Mouse (Mus musculus) CH12.LX (cell line): Measurements from ENCODE around the gene Dlgap1. TPM values are rescaled to one million over a fixed set of nuclear protein-coding genes. Genes with fewer than 3 reads are reported as not detected.
"Not testable (repeated sequence)": the region's sequence is repeated elsewhere in the genome, so short reads cannot be mapped to it uniquely, and the experiment has no call there.

Source experiments
- DNase-seq: peaks from one replicate; pipeline ENCODE4 v3.0.0-alpha.2; 2013; ENCODE audit errors: extremely low read depth
- H3K27ac ChIP-seq: 2 replicates; pipeline ENCODE4 v1.5.1; 2012; ENCODE audit warnings: low read depth, mild to moderate bottlenecking, control low read depth, moderate library complexity; ENCODE audit not compliant: insufficient read depth
- H3K27me3 ChIP-seq: replicated peaks from 2 replicates; pipeline ENCODE3; 2012; ENCODE audit warnings: inconsistent platforms
- H3K36me3 ChIP-seq, 2 experiments: replicated peaks in 1 of 2; 2 replicates each; pipeline versions ENCODE3 to v1.6.1; 2012; ENCODE audit warnings: inconsistent platforms in 1 of 2, low read length in 1 of 2, mild to moderate bottlenecking in 1 of 2, mixed read lengths in 1 of 2, moderate library complexity in 1 of 2; ENCODE audit not compliant: control insufficient read depth in 1 of 2, insufficient read depth in 1 of 2
- H3K4me1 ChIP-seq, 2 experiments: 2 replicates each; pipeline ENCODE4 v1.6.1; 2012; ENCODE audit warnings: inconsistent platforms in 1 of 2, moderate library complexity in 1 of 2; ENCODE audit not compliant: insufficient read depth in 2 of 2, control insufficient read depth in 1 of 2
- H3K4me2 ChIP-seq: 2 replicates; pipeline ENCODE4 v1.6.1; 2012; ENCODE audit warnings: low read depth, mild to moderate bottlenecking, control low read depth; ENCODE audit not compliant: poor library complexity, insufficient read depth, severe bottlenecking
- H3K4me3 ChIP-seq, 3 experiments: fragments of 150-350 bp in 1 of 3; sonication (generic) in 1 of 3; replicated peaks in 1 of 3; 2 replicates each; pipeline versions ENCODE3 to v1.5.1; 2011 to 2012; ENCODE audit warnings: low read depth in 2 of 3, low read length in 2 of 3, mild to moderate bottlenecking in 2 of 3, moderate library complexity in 2 of 3, control low read depth in 1 of 3, improper control_type of control experiment in 1 of 3, inconsistent platforms in 1 of 3, mixed read lengths in 1 of 3; ENCODE audit not compliant: poor library complexity in 1 of 3
- H3K79me2 ChIP-seq: replicated peaks from 2 replicates; pipeline ENCODE4 v1.6.1; 2012; ENCODE audit warnings: mild to moderate bottlenecking, moderate library complexity; ENCODE audit not compliant: control insufficient read depth, poor library complexity, insufficient read depth, severe bottlenecking; ENCODE audit errors: extremely low read depth
- H3K9ac ChIP-seq: 2 replicates; pipeline ENCODE4 v1.6.1; 2012; ENCODE audit warnings: low read depth, mild to moderate bottlenecking, control low read depth, moderate library complexity; ENCODE audit not compliant: insufficient read depth
- H3K9me3 ChIP-seq: replicated peaks from 2 replicates; pipeline ENCODE3; 2012; ENCODE audit warnings: low read length, inconsistent platforms, mixed read lengths
- CHD2 ChIP-seq: IDR thresholded peaks from 2 replicates; pipeline ENCODE4 v1.6.1; 2011; ENCODE audit warnings: low read length, improper control_type of control experiment
- EP300 ChIP-seq: IDR thresholded peaks from 2 replicates; pipeline ENCODE4 v1.6.1; 2011; ENCODE audit warnings: low read length, improper control_type of control experiment
- JUN ChIP-seq: IDR thresholded peaks from 2 replicates; pipeline ENCODE4 v1.6.1; 2011; ENCODE audit warnings: low read depth, mild to moderate bottlenecking, low read length, improper control_type of control experiment, moderate library complexity; ENCODE audit not compliant: insufficient read depth
- JUND ChIP-seq: conservative IDR thresholded peaks from 2 replicates; pipeline ENCODE4 v1.6.1; 2011; ENCODE audit warnings: low read depth, low read length, improper control_type of control experiment
- MAFK ChIP-seq: IDR thresholded peaks from 2 replicates; pipeline ENCODE4 v1.6.1; 2011; ENCODE audit warnings: low read length, improper control_type of control experiment; ENCODE audit not compliant: insufficient replicate concordance
- NELFE ChIP-seq: IDR thresholded peaks from 2 replicates; pipeline ENCODE4 v1.6.1; 2011; ENCODE audit warnings: low read depth, low read length, improper control_type of control experiment
- NRF1 ChIP-seq: IDR thresholded peaks from 2 replicates; pipeline ENCODE4 v1.6.1; 2014; ENCODE audit warnings: low read depth, mild to moderate bottlenecking, inconsistent platforms, low read length, improper control_type of control experiment, moderate library complexity
- POLR2A ChIP-seq: IDR thresholded peaks from 2 replicates; pipeline ENCODE4 v1.6.1; 2011; ENCODE audit warnings: low read depth, mild to moderate bottlenecking, improper control_type of control experiment, low read length
- SMC3 ChIP-seq: IDR thresholded peaks from 2 replicates; pipeline ENCODE4 v1.6.1; 2011; ENCODE audit warnings: low read depth, low read length, improper control_type of control experiment
- ZMIZ1 ChIP-seq: IDR thresholded peaks from 2 replicates; pipeline ENCODE4 v1.6.1; 2012; ENCODE audit warnings: low read depth, mild to moderate bottlenecking, inconsistent platforms, low read length, improper control_type of control experiment
- dilution Hi-C: fragments of 300-500 bp; cut with MboI; formaldehyde crosslinking; loops from 2 replicates; pipeline ENCODE4 v1.14.3; 2020; ENCODE audit warnings: low sequenced_read_pairs; ENCODE audit not compliant: extremely low pct_unique_long_range_greater_than_20kb, extremely low pct_ligation_motif_present
- in situ Hi-C: fragments of 300-500 bp; cut with MboI; formaldehyde crosslinking; loops from 3 replicates; pipeline ENCODE4 v1.14.3; 2019; ENCODE audit warnings: low sequenced_read_pairs, low pct_ligation_motif_present, low pct_unique_long_range_greater_than_20kb, mixed read lengths
- polyA plus RNA-seq: library from polyadenylated mRNA; unstranded; fragments of >175 nt; gene quantifications from 2 replicates; pipeline ENCODE4 v1.2.1, GENCODE M21; 2012; ENCODE audit warnings: low read depth; ENCODE audit not compliant: insufficient read length
- total RNA-seq, 2 experiments: library from RNA; depleted of rRNA; stranded (reverse); fragments of 300-350 nt in 1 of 2; fragments of >200 nt in 1 of 2; gene quantifications; 2 replicates each; pipeline ENCODE4 v1.2.3; 2012 to 2014

The Dlgap1 gene
- total and polyA plus RNA-seq, 3 experiments: 0.51 to 2.7 (median 1.2) TPM

GRCm38 (mm10) chr17:70837474-70837873, 868.6 kb downstream of the Dlgap1 start:
- H3K4me1 ChIP-seq, H3K79me2 ChIP-seq, H3K27me3 ChIP-seq, H3K27ac ChIP-seq, H3K4me2 ChIP-seq, dilution Hi-C loops, H3K9ac ChIP-seq, H3K4me3 ChIP-seq, DNase-seq, H3K9me3 ChIP-seq, in situ Hi-C loops: not testable (repeated sequence)
- peaks cover 41 to 57% of the 10 kb centered on the region in 2 experiments for H3K36me3 ChIP-seq
- 0 out of 2 replicates have a peak, but pooled peaks have one; percentile 2 for TF ChIP-seq POLR2A

DNA sequence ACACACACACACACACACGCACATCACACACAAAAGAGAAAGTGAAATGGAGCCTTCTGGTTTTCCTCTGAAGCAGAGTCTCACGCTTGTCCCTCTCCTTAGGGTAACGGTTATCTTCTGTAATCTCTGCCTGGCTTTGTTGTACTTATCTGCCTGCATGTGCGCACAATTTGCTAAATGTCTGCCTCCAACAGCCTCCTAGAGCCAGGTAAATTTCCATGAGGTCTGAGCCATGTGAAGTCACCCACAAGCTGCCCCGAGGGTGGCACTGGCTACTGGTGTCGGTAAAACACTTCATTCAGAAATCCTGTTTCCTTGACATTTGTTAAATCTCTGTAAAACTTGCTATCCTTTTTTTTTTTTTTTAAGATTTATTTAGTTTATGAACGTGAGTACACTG, 869.2 kb downstream of the Dlgap1 start:
- DNase-seq: no peak
- no peak overlapping the region for H3K4me2 ChIP-seq
- H3K9ac ChIP-seq: no peak overlapping the region
- dilution Hi-C loops (no loop called here), in situ Hi-C loops (no loop called here)
- H3K36me3 ChIP-seq: peaks cover 45 to 60% of the 10 kb centered on the region in 2 experiments
- peaks cover 0 to 2% of the 10 kb centered on the region in 2 experiments; a peak in 1 of 4 replicates for H3K4me1 ChIP-seq
- no peak overlapping the region for H3K4me3 ChIP-seq
- H3K27me3 ChIP-seq: no peaks in the 10 kb centered on the region
- H3K9me3 ChIP-seq: no peaks in the 10 kb centered on the region
- peaks cover 13% of the 10 kb centered on the region; the same call in 1 of the 2 replicates for H3K79me2 ChIP-seq
- TF ChIP-seq POLR2A: no peak
- TF ChIP-seq SMC3: peak; percentile 5; the same call in 1 of the 2 replicates
- TF ChIP-seq CHD2: no peak
- TF ChIP-seq ZMIZ1: no peak
- TF ChIP-seq MAFK: no peak
- no peak for TF ChIP-seq NELFE
- TF ChIP-seq EP300: no peak
- TF ChIP-seq NRF1: no peak
- TF ChIP-seq JUN: no peak
- no peak overlapping the region; the same call in 1 of the 2 replicates for H3K27ac ChIP-seq

DNA sequence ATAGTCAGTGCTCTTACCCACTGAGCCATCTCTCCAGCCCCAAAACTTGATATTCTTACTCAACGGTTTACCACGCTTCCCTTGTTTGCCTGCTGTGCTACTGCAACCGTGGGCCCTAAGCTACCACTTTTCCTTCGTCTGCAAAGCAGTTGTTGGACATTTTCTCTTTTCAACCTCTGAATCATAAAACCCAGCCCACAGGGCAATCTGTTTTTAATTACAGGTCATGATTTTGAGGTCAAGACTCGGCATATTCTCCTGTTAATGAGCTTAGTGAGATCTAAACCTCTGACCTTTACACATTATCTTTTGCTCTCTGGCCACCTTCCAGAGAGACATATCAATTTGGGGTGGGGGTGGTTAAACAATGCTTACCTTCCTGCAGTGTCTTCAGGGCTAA, 869.7 kb downstream of the Dlgap1 start:
- no peak overlapping the region for H3K4me3 ChIP-seq
- DNase-seq: no peak
- TF ChIP-seq JUND (no peak), POLR2A (0 out of 2 replicates have a peak, but pooled peaks have one; percentile 8)
- in situ Hi-C loops: no loop called here
- no peaks in the 10 kb centered on the region for H3K9me3 ChIP-seq
- H3K27me3 ChIP-seq: no peaks in the 10 kb centered on the region
- dilution Hi-C loops: no loop called here
- no peak overlapping the region for H3K4me2 ChIP-seq
- peaks cover 0 to 7% of the 10 kb centered on the region in 2 experiments; a peak in 2 of 4 replicates for H3K4me1 ChIP-seq
- no peak overlapping the region for H3K27ac ChIP-seq
- peaks cover 18% of the 10 kb centered on the region for H3K79me2 ChIP-seq
- peaks cover 50 to 65% of the 10 kb centered on the region in 2 experiments for H3K36me3 ChIP-seq
- H3K9ac ChIP-seq: no peak overlapping the region
